Mouse (Mus musculus): ENCODE data around the gene Wdr6. TPM values are rescaled to one million over a fixed set of nuclear protein-coding genes. Genes with fewer than 3 reads are reported as not detected.
A peak's percentile ranks its signal among the peaks of the same experiment; 100 is the strongest.

The Wdr6 gene
- total and polyA plus RNA-seq, 3 experiments: 22.6 to 36.3 (median 30.0) TPM

GRCm38 (mm10) chr9:108601986-108602385, 23.4 kb upstream of the Wdr6 start:
- no peak for TF ChIP-seq POLR2AphosphoS5 (IDR thresholded peaks at IDR 0.05; ENCODE audit: insufficient replicate concordance, low read depth, low read length)
- TF ChIP-seq TAL1 (conservative IDR thresholded peaks at IDR 0.05; ENCODE audit: low read depth, low read length): no peak
- TF ChIP-seq GATA2 (IDR thresholded peaks at IDR 0.05; ENCODE audit: borderline replicate concordance, low read depth, low read length): no peak
- TF ChIP-seq GATA1 (IDR thresholded peaks at IDR 0.05; ENCODE audit: borderline replicate concordance, low read length): no peak
- no peak for TF ChIP-seq CTCF (IDR thresholded peaks at IDR 0.05; ENCODE audit: low read depth, low read length)
- Histone ChIP-seq H3K27me3 (ENCODE audit: insufficient read depth, low read length) (no peaks in the 10 kb centered on the region), H3K9me3 (replicated peaks) (no peaks in the 10 kb centered on the region), H3K36me3 (replicated peaks) (peaks cover 57% of the 10 kb centered on the region), H3K4me3 (ENCODE audit: low read depth, low read length) (no peak overlapping the region), H3K4me1 (ENCODE audit: insufficient read depth, low read depth, low read length) (peaks cover 19% of the 10 kb centered on the region)
- ATAC-seq (ENCODE audit: extremely low read depth, insufficient number of reproducible peaks, low FRiP score, poor library complexity, severe bottlenecking): no peak
- DNase-seq (ENCODE audit: low spot score): no peak

GRCm38 (mm10) chr9:108600011-108600410, 21.5 kb upstream of the Wdr6 start:
- no peak overlapping the region for H3K4me3 ChIP-seq (ENCODE audit: low read depth, low read length)
- H3K4me1 ChIP-seq (ENCODE audit: insufficient read depth, low read depth, low read length): peaks cover 32% of the 10 kb centered on the region
- H3K9me3 ChIP-seq (replicated peaks): no peaks in the 10 kb centered on the region
- no peaks in the 10 kb centered on the region for H3K27me3 ChIP-seq (ENCODE audit: insufficient read depth, low read length)
- ATAC-seq (ENCODE audit: extremely low read depth, insufficient number of reproducible peaks, low FRiP score, poor library complexity, severe bottlenecking) (no peak), DNase-seq (ENCODE audit: low spot score) (no peak)
- H3K36me3 ChIP-seq (replicated peaks): peaks cover 44% of the 10 kb centered on the region
- TF ChIP-seq CTCF (IDR thresholded peaks at IDR 0.05; ENCODE audit: low read depth, low read length): no peak
- TF ChIP-seq GATA1 (IDR thresholded peaks at IDR 0.05; ENCODE audit: borderline replicate concordance, low read length): no peak
- TF ChIP-seq POLR2AphosphoS5 (IDR thresholded peaks at IDR 0.05; ENCODE audit: insufficient replicate concordance, low read depth, low read length): no peak
- TF ChIP-seq TAL1 (conservative IDR thresholded peaks at IDR 0.05; ENCODE audit: low read depth, low read length): no peak
- TF ChIP-seq GATA2 (IDR thresholded peaks at IDR 0.05; ENCODE audit: borderline replicate concordance, low read depth, low read length): no peak

GRCm38 (mm10) chr9:108599021-108599566, 20.6 kb upstream of the Wdr6 start:
- no peaks in the 10 kb centered on the region for H3K27me3 ChIP-seq (ENCODE audit: insufficient read depth, low read length)
- H3K36me3 ChIP-seq (replicated peaks): peaks cover 42% of the 10 kb centered on the region
- no peak for ATAC-seq (ENCODE audit: extremely low read depth, insufficient number of reproducible peaks, low FRiP score, poor library complexity, severe bottlenecking)
- H3K9me3 ChIP-seq (replicated peaks): no peaks in the 10 kb centered on the region
- no peak overlapping the region for H3K4me3 ChIP-seq (ENCODE audit: low read depth, low read length)
- DNase-seq (ENCODE audit: low spot score): no peak
- TF ChIP-seq GATA1 (IDR thresholded peaks at IDR 0.05; ENCODE audit: borderline replicate concordance, low read length) (no peak), CTCF (IDR thresholded peaks at IDR 0.05; ENCODE audit: low read depth, low read length) (no peak), GATA2 (IDR thresholded peaks at IDR 0.05; ENCODE audit: borderline replicate concordance, low read depth, low read length) (no peak), POLR2AphosphoS5 (IDR thresholded peaks at IDR 0.05; ENCODE audit: insufficient replicate concordance, low read depth, low read length) (no peak), TAL1 (conservative IDR thresholded peaks at IDR 0.05; ENCODE audit: low read depth, low read length) (no peak)
- H3K4me1 ChIP-seq (ENCODE audit: insufficient read depth, low read depth, low read length): peaks cover 35% of the 10 kb centered on the region

GRCm38 (mm10) chr9:108596998-108597764, 18.6 kb upstream of the Wdr6 start, which contains the start of gene P4htm:
Gene P4htm, minus strand, starts transcription at chr9:108597667.
- Histone ChIP-seq H3K4me3 (ENCODE audit: low read depth, low read length) (peak within 1 kb of the TSS; percentile 85), H3K36me3 (replicated peaks) (peaks cover 32% of the 10 kb centered on the region), H3K4me1 (ENCODE audit: insufficient read depth, low read depth, low read length) (peaks cover 33% of the 10 kb centered on the region), H3K27me3 (ENCODE audit: insufficient read depth, low read length) (no peaks in the 10 kb centered on the region), H3K9me3 (replicated peaks) (no peaks in the 10 kb centered on the region)
- DNase-seq (ENCODE audit: low spot score) (peak; percentile 82), ATAC-seq (ENCODE audit: extremely low read depth, insufficient number of reproducible peaks, low FRiP score, poor library complexity, severe bottlenecking) (no peak)
- TF ChIP-seq GATA1 (IDR thresholded peaks at IDR 0.05; ENCODE audit: borderline replicate concordance, low read length) (no peak), CTCF (IDR thresholded peaks at IDR 0.05; ENCODE audit: low read depth, low read length) (no peak), GATA2 (IDR thresholded peaks at IDR 0.05; ENCODE audit: borderline replicate concordance, low read depth, low read length) (no peak), TAL1 (conservative IDR thresholded peaks at IDR 0.05; ENCODE audit: low read depth, low read length) (no peak), POLR2AphosphoS5 (IDR thresholded peaks at IDR 0.05; ENCODE audit: insufficient replicate concordance, low read depth, low read length) (no peak)

DNA sequence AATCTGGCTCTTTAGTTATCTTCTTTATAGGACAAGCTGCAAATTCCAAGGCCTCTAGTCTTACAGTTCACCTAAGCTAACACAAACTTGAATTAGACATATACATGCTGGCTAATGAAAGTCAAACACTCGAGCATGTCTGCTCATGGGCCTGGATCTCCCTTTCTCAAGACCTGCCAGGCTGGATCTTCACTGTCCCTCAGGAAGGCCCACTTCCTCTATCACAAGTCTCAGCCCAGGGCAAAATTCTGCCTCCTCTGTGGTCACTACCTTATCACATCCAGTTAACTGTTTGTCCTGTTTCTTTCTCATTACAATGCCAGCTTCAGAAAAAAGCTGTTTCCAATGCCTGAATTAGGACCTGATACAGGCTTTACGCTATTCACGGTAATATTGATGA, 15.8 kb upstream of the Wdr6 start:
- ATAC-seq (ENCODE audit: extremely low read depth, insufficient number of reproducible peaks, low FRiP score, poor library complexity, severe bottlenecking) (no peak), DNase-seq (ENCODE audit: low spot score) (no peak)
- H3K27me3 ChIP-seq (ENCODE audit: insufficient read depth, low read length): no peaks in the 10 kb centered on the region
- H3K36me3 ChIP-seq (replicated peaks): peaks cover 39% of the 10 kb centered on the region
- H3K9me3 ChIP-seq (replicated peaks): no peaks in the 10 kb centered on the region
- H3K4me1 ChIP-seq (ENCODE audit: insufficient read depth, low read depth, low read length): peaks cover 30% of the 10 kb centered on the region
- no peak overlapping the region for H3K4me3 ChIP-seq (ENCODE audit: low read depth, low read length)
- no peak for TF ChIP-seq GATA2 (IDR thresholded peaks at IDR 0.05; ENCODE audit: borderline replicate concordance, low read depth, low read length)
- TF ChIP-seq TAL1 (conservative IDR thresholded peaks at IDR 0.05; ENCODE audit: low read depth, low read length): no peak
- no peak for TF ChIP-seq GATA1 (IDR thresholded peaks at IDR 0.05; ENCODE audit: borderline replicate concordance, low read length)
- TF ChIP-seq POLR2AphosphoS5 (IDR thresholded peaks at IDR 0.05; ENCODE audit: insufficient replicate concordance, low read depth, low read length): no peak
- TF ChIP-seq CTCF (IDR thresholded peaks at IDR 0.05; ENCODE audit: low read depth, low read length): no peak

GRCm38 (mm10) chr9:108591462-108591861, 12.9 kb upstream of the Wdr6 start:
- ATAC-seq (ENCODE audit: extremely low read depth, insufficient number of reproducible peaks, low FRiP score, poor library complexity, severe bottlenecking) (no peak), DNase-seq (ENCODE audit: low spot score) (no peak)
- Histone ChIP-seq H3K36me3 (replicated peaks) (peaks cover 62% of the 10 kb centered on the region), H3K4me3 (ENCODE audit: low read depth, low read length) (no peak overlapping the region), H3K9me3 (replicated peaks) (no peaks in the 10 kb centered on the region), H3K4me1 (ENCODE audit: insufficient read depth, low read depth, low read length) (peaks cover 37% of the 10 kb centered on the region), H3K27me3 (ENCODE audit: insufficient read depth, low read length) (no peaks in the 10 kb centered on the region)
- TF ChIP-seq POLR2AphosphoS5 (IDR thresholded peaks at IDR 0.05; ENCODE audit: insufficient replicate concordance, low read depth, low read length): no peak
- TF ChIP-seq CTCF (IDR thresholded peaks at IDR 0.05; ENCODE audit: low read depth, low read length): no peak
- TF ChIP-seq TAL1 (conservative IDR thresholded peaks at IDR 0.05; ENCODE audit: low read depth, low read length): no peak
- TF ChIP-seq GATA2 (IDR thresholded peaks at IDR 0.05; ENCODE audit: borderline replicate concordance, low read depth, low read length): no peak
- TF ChIP-seq GATA1 (IDR thresholded peaks at IDR 0.05; ENCODE audit: borderline replicate concordance, low read length): no peak
